Mouse (Mus musculus) T-helper 17 cell (primary cell): Measurements from ENCODE around the gene Rhof.

Source experiments
- in situ Hi-C, 2 experiments: fragments of 300-600 bp; cut with MboI, MseI; formaldehyde crosslinking; loops; 1 replicate in 1 of 2; 2 replicates in 1 of 2; pipeline ENCODE4 v1.15.1; 2025; ENCODE audit warnings: high pct_unique_total_duplicates in 2 of 2

Rhof gene

GRCm38 (mm10) chr5:123120624-123121215 lies 11.8 kb downstream of the Rhof start:
- in situ Hi-C loops: loop anchor here in 1 of 2 experiments (5.0 kb wide), 1 partner anchor 53 kb away; the partner anchor contains the start of gene Tmem120b

- in situ Hi-C loops: loop anchor here in 1 of 2 experiments (5.0 kb wide), 1 partner anchor 33 kb away; no protein-coding TSS in a partner anchor
These were observed 13.7 kb downstream of the Rhof start for GRCm38 (mm10) chr5:123118826-123119225.

GRCm38 (mm10) chr5:123117773-123118172 lies 14.7 kb downstream of the Rhof start:
- in situ Hi-C loops: loop anchor here in 1 of 2 experiments (5.0 kb wide), 1 partner anchor 35 kb away; no protein-coding TSS in a partner anchor

- in situ Hi-C loops: loop anchor here in 1 of 2 experiments (5.0 kb wide), 1 partner anchor 35 kb away; no protein-coding TSS in a partner anchor
These were observed 15.2 kb downstream of the Rhof start for GRCm38 (mm10) chr5:123117257-123117656.

GRCm38 (mm10) chr5:123116080-123116479 lies 16.4 kb downstream of the Rhof start:
- in situ Hi-C loops: loop anchor here in 1 of 2 experiments (5.0 kb wide), 1 partner anchor 36 kb away; no protein-coding TSS in a partner anchor

- in situ Hi-C loops: loop anchor here (5.0 kb wide), 3 partner anchors 37 to 57 kb away; partner anchors contain the start of gene Tmem120b (in 1 of the 2)
These were observed 17.6 kb downstream of the Rhof start for GRCm38 (mm10) chr5:123114924-123115323.

- in situ Hi-C loops: loop anchor here (5.0 kb wide), 2 partner anchors 47 to 58 kb away; partner anchors contain the start of gene Tmem120b (in 1 of the 2)
These were observed 18.4 kb downstream of the Rhof start for GRCm38 (mm10) chr5:123114109-123114508.

GRCm38 (mm10) chr5:123110296-123110721 lies 22.2 kb downstream of the Rhof start:
- in situ Hi-C loops: loop anchor here (5.0 kb wide), 2 partner anchors 43 to 62 kb away; partner anchors contain the start of gene Tmem120b (in 1 of the 2)

- in situ Hi-C loops: loop anchor here (5.0 kb wide), 2 partner anchors 42 to 63 kb away; partner anchors contain the start of gene Tmem120b (in 1 of the 2)
These were observed 22.9 kb downstream of the Rhof start for GRCm38 (mm10) chr5:123109452-123110203.

- in situ Hi-C loops: no loop called here
These were observed 27.7 kb downstream of the Rhof start for GRCm38 (mm10) chr5:123104769-123105168.

- in situ Hi-C loops: no loop called here
These were observed 28.9 kb downstream of the Rhof start for GRCm38 (mm10) chr5:123103556-123103955.

GRCm38 (mm10) chr5:123102376-123102775 lies 30.1 kb downstream of the Rhof start:
- in situ Hi-C loops: no loop called here

- in situ Hi-C loops: loop anchor here in 1 of 2 experiments (10.0 kb wide), 1 partner anchor 386 kb away; the partner anchor contains the start of genes Il31 and Lrrc43
These were observed 34.0 kb downstream of the Rhof start for GRCm38 (mm10) chr5:123098487-123098886.

- in situ Hi-C loops: loop anchor here in 1 of 2 experiments (10.0 kb wide), 1 partner anchor 389 kb away; the partner anchor contains the start of genes Il31 and Lrrc43
These were observed 36.2 kb downstream of the Rhof start for GRCm38 (mm10) chr5:123096299-123096698.

- in situ Hi-C loops: loop anchor here in 1 of 2 experiments (10.0 kb wide), 1 partner anchor 390 kb away; the partner anchor contains the start of genes Il31 and Lrrc43
These were observed 38.1 kb downstream of the Rhof start for GRCm38 (mm10) chr5:123094238-123094991.

- in situ Hi-C loops: loop anchor here in 1 of 2 experiments (10.0 kb wide), 1 partner anchor 392 kb away; the partner anchor contains the start of genes Il31 and Lrrc43
These were observed 39.3 kb downstream of the Rhof start for GRCm38 (mm10) chr5:123093077-123093633.

GRCm38 (mm10) chr5:123090560-123091306 lies 41.8 kb downstream of the Rhof start:
- in situ Hi-C loops: loop anchor here in 1 of 2 experiments (10.0 kb wide), 1 partner anchor 394 kb away; the partner anchor contains the start of genes Il31 and Lrrc43

- in situ Hi-C loops: loop anchor here in 1 of 2 experiments (10.0 kb wide), 1 partner anchor 576 kb away; no protein-coding TSS in a partner anchor
These were observed 43.7 kb downstream of the Rhof start for GRCm38 (mm10) chr5:123088784-123089183.

- in situ Hi-C loops: loop anchor here in 1 of 2 experiments (10.0 kb wide), 1 partner anchor 578 kb away; no protein-coding TSS in a partner anchor
These were observed 46.0 kb downstream of the Rhof start for GRCm38 (mm10) chr5:123086501-123086900.
